Mouse (Mus musculus) heart, embryonic 14.5 days (tissue): ENCODE results near the gene Man2b1. TPM values are rescaled to one million over a fixed set of nuclear protein-coding genes. Genes with fewer than 3 reads are reported as not detected.

Source experiments
- ATAC-seq: fragments of 200-750 bp; cut with Nextera tagmentation; 2 replicates; pipeline ENCODE4 v1.8.0; 2017; ENCODE audit warnings: low read depth, moderate TSS enrichment; ENCODE audit not compliant: insufficient number of reproducible peaks, insufficient read depth, low FRiP score
- H3K27ac ChIP-seq, 2 experiments: fragments of 200-500 bp in 1 of 2; fragments of 300-500 bp in 1 of 2; sonication (generic) in 1 of 2; replicated peaks in 1 of 2; 2 replicates each; pipeline ENCODE4 v1.5.1; 2012 to 2014; ENCODE audit warnings: low read depth in 2 of 2, low read length in 2 of 2, control low read depth in 1 of 2, mild to moderate bottlenecking in 1 of 2, mixed read lengths in 1 of 2; ENCODE audit not compliant: control insufficient read depth in 1 of 2, insufficient read depth in 1 of 2
- H3K27me3 ChIP-seq: fragments of 300-500 bp; sonication (generic); 2 replicates; pipeline ENCODE4 v1.6.1; 2014; ENCODE audit warnings: mild to moderate bottlenecking, low read length, control low read depth; ENCODE audit not compliant: control insufficient read depth, insufficient read depth
- H3K36me3 ChIP-seq: fragments of 300-500 bp; sonication (generic); 2 replicates; pipeline ENCODE4 v1.6.1; 2014; ENCODE audit warnings: mild to moderate bottlenecking, control low read depth, low read length, mixed read lengths; ENCODE audit not compliant: control insufficient read depth, insufficient read depth
- H3K4me1 ChIP-seq, 2 experiments: fragments of 200-500 bp in 1 of 2; fragments of 300-500 bp in 1 of 2; sonication (generic) in 1 of 2; 2 replicates each; pipeline ENCODE4 v1.6.1; 2012 to 2014; ENCODE audit warnings: low read length in 2 of 2, control low read depth in 1 of 2, mixed read lengths in 1 of 2; ENCODE audit not compliant: control insufficient read depth in 2 of 2, insufficient read depth in 2 of 2
- H3K4me2 ChIP-seq: fragments of 300-500 bp; sonication (generic); 2 replicates; pipeline ENCODE4 v1.6.1; 2014; ENCODE audit warnings: mild to moderate bottlenecking, low read length
- H3K4me3 ChIP-seq, 2 experiments: fragments of 200-500 bp in 1 of 2; fragments of 300-500 bp in 1 of 2; sonication (generic) in 1 of 2; 2 replicates each; pipeline ENCODE4 v1.5.1; 2012 to 2014; ENCODE audit warnings: low read length in 2 of 2, mild to moderate bottlenecking in 2 of 2, control low read depth in 1 of 2, low read depth in 1 of 2, moderate library complexity in 1 of 2; ENCODE audit not compliant: control insufficient read depth in 1 of 2, insufficient read depth in 1 of 2
- H3K9ac ChIP-seq: fragments of 300-500 bp; sonication (generic); 2 replicates; pipeline ENCODE4 v1.6.1; 2014; ENCODE audit warnings: mild to moderate bottlenecking, low read length
- H3K9me3 ChIP-seq: fragments of 300-500 bp; sonication (generic); 2 replicates; pipeline ENCODE4 v1.6.1; 2016; ENCODE audit warnings: low read length, control low read depth; ENCODE audit not compliant: control insufficient read depth
- WGBS: fragments of 180-500 bp; shearing (Covaris S2); extraction: QIAGEN DNeasy Blood & Tissue Kit; methylation state at CpG from one replicate; pipeline ENCODE4 v1.1.7; 2014; 5-methylcytosine and 5-hydroxymethylcytosine counted together
- polyA plus RNA-seq: library from polyadenylated mRNA; unstranded; fragments of >200 nt; fragmentation: Nextera tagmentation; extraction: Ambion mirVana; gene quantifications from 2 replicates; pipeline ENCODE4 v1.2.1, GENCODE M21; 2014

The Man2b1 gene
- polyA plus RNA-seq, 1 experiment from 2014 or later: 35.7 TPM

DNA sequence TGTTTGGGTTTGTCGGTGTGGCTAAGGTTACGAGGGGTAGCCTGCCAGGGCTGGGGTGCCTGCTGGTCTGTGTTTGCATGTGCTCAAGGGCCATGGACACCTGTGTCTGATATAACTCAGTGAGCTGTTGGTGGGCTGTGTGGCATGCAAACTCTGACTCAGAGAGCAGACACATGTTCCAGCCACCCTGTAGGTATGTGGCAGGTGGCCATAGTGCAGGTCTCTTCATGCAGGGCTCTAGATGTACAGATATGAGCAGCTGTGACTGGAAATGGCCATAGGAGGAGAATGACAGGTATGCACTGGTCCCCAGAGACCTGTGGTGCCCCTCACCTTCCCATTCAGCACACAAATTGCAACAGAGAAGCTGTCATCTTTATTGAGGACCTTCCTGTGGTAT lies 15.9 kb upstream of the Man2b1 start:
- no peak overlapping the region for H3K27ac ChIP-seq
- H3K9ac ChIP-seq: no peak overlapping the region
- H3K36me3 ChIP-seq: peaks cover 21% of the 10 kb centered on the region
- peaks cover under 1 to 2% of the 10 kb centered on the region in 2 experiments; a peak in 3 of 4 replicates for H3K4me1 ChIP-seq
- no peak overlapping the region for H3K4me3 ChIP-seq
- no peak overlapping the region for H3K4me2 ChIP-seq
- no peak for ATAC-seq
- no peaks in the 10 kb centered on the region for H3K9me3 ChIP-seq
- no peaks in the 10 kb centered on the region for H3K27me3 ChIP-seq
- WGBS: 94% methylated on average over 2 of the region's 2 CpGs

DNA sequence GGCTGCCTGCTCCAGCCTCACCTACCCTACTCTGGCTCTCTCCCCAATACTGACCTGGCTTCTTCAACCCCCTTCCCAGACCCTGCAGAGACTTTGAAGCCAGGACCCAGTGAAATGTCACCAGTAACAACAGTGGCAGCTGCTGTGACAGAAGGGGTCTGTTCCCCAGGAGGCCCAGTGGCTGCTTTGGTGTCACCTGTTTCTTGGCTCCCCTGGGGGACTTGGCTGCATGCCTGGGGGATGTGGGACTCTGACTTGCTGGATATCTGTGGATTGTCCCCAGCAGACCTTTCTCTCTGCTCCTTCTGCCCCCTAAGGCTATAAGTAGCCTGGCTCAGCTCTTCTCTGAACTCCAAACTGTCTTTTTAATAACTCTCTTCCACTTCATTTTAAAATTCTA lies 15.1 kb upstream of the Man2b1 start, which contains the start of gene Gm5741:
TSS of gene Gm5741 (minus strand) at position 1 of the 400 bp plus-strand sequence.
- Histone ChIP-seq H3K4me3 (no peak within 1 kb of the TSS), H3K4me2 (no peak within 1 kb of the TSS), H3K4me1 (peaks cover 5 to 8% of the 10 kb centered on the region in 2 experiments), H3K9ac (no peak within 1 kb of the TSS), H3K36me3 (peaks cover 16% of the 10 kb centered on the region), H3K27me3 (no peaks in the 10 kb centered on the region), H3K9me3 (no peaks in the 10 kb centered on the region), H3K27ac (no peak within 1 kb of the TSS)
- no peak for ATAC-seq

DNA sequence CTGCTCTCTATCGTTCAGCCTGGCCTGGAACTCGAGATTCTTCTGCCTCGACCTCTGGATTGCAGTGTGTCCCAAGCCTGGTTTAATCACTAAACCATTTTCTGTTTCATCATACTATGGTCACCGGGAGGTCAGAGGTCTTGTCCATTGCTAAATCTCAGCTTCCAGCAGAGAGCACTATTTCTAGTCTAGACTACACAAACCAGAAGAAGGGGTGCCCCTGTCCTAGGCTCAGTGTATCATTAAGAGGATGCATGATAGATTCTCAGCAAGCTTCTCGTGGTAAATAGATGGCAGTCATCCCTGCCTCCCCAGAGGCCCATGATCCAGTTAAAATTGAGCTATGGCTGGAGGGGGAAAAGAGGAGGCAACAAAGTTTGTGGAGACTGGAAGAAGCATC lies 12.0 kb upstream of the Man2b1 start:
- Histone ChIP-seq H3K4me1 (peaks cover 5 to 8% of the 10 kb centered on the region in 2 experiments), H3K9ac (0 out of 2 replicates have a peak overlapping the region, but pooled peaks have one; percentile 92), H3K36me3 (peaks cover 39% of the 10 kb centered on the region), H3K27me3 (no peaks in the 10 kb centered on the region), H3K27ac (peak overlapping the region; percentile 25 to 90; a peak in 3 of 4 replicates), H3K4me2 (peak overlapping the region; percentile 86), H3K9me3 (no peaks in the 10 kb centered on the region), H3K4me3 (peak overlapping the region in 1 of 2 experiments; percentile 95; a peak in 3 of 4 replicates)
- 84% methylated on average over 5 of the region's 5 CpGs for WGBS
- no peak for ATAC-seq

DNA sequence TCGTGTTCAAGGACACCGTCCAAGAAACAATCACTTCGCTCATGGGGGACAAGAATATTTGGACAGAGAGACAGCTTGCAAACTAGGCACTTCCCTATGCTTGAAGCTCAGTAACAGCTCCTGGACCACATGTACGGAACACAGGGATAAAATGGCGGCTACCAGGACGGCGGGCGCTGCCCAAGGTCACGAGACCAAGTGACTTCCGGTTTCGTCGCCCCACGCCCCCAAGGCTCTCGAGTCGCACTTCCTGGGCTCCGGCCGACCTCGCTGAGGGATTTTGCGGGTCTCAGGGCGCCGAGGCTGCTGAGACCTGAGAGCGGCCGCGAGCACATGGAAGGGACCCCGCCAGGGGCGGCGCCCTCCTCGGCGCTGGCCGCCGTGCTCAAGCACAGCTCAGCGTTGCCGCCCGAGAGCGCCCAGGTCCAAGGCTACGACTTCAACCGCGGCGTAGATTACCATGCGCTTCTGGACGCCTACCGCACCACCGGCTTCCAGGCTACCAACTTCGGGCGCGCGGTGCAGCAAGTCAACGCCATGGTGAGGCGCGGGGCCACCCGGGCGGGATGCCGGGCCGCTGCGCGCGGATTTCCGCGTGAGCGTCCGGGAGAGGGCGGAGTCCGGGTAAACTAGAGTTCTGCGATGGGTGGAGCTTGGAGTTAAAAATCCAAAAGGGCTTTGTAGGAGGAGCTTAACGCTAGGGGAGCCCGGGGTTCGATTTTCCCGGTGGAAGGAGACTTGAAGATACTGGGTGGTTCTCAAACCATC lies 11.4 kb upstream of the Man2b1 start, which contains the start of gene Dhps:
TSS of gene Dhps (plus strand) at position 244 of the 768 bp plus-strand sequence.
- Histone ChIP-seq H3K9ac (peak within 1 kb of the TSS; percentile 92), H3K4me3 (peak within 1 kb of the TSS; percentile 95), H3K4me1 (peaks cover 5 to 8% of the 10 kb centered on the region in 2 experiments), H3K4me2 (peak within 1 kb of the TSS; percentile 86), H3K36me3 (peaks cover 39% of the 10 kb centered on the region), H3K9me3 (no peaks in the 10 kb centered on the region), H3K27me3 (no peaks in the 10 kb centered on the region), H3K27ac (peak within 1 kb of the TSS; percentile 90 to 93)
- peak; percentile 82 for ATAC-seq
- under 1% methylated on average over 65 of the region's 68 CpGs for WGBS

DNA sequence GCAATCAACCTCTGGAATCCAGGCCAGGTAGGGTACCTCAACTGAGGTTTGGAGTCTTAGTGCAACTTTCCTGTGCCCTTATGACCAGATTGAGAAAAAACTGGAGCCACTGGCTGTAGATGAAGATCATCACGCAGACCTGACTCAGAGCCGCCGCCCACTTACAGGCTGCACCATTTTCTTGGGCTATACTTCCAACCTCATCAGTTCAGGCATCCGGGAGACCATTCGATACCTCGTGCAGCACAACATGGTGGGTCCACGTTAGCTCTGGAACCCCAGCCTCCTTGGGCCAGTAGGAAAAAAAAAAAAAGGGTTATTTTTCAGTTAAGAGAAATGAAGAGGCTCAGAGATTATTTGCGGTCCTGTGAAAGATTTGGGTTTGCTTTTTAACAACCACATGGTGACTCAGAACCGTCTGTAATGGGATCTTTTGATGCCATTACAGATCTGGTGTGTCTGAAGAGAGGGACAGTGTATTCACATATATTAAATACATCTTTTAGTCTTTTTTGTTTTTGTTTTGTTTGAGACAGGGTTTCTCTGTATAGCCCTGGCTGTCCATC lies 10.6 kb upstream of the Man2b1 start:
- no peaks in the 10 kb centered on the region for H3K27me3 ChIP-seq
- H3K36me3 ChIP-seq: peaks cover 39% of the 10 kb centered on the region
- peaks cover 5 to 8% of the 10 kb centered on the region in 2 experiments for H3K4me1 ChIP-seq
- peak overlapping the region; percentile 95 for H3K4me3 ChIP-seq
- peak overlapping the region; percentile 86 for H3K4me2 ChIP-seq
- no peak for ATAC-seq
- H3K9me3 ChIP-seq: no peaks in the 10 kb centered on the region
- peak overlapping the region; percentile 92 for H3K9ac ChIP-seq
- 31% methylated on average over 9 of the region's 9 CpGs for WGBS
- peak overlapping the region; percentile 36 to 90; a peak in 3 of 4 replicates for H3K27ac ChIP-seq

DNA sequence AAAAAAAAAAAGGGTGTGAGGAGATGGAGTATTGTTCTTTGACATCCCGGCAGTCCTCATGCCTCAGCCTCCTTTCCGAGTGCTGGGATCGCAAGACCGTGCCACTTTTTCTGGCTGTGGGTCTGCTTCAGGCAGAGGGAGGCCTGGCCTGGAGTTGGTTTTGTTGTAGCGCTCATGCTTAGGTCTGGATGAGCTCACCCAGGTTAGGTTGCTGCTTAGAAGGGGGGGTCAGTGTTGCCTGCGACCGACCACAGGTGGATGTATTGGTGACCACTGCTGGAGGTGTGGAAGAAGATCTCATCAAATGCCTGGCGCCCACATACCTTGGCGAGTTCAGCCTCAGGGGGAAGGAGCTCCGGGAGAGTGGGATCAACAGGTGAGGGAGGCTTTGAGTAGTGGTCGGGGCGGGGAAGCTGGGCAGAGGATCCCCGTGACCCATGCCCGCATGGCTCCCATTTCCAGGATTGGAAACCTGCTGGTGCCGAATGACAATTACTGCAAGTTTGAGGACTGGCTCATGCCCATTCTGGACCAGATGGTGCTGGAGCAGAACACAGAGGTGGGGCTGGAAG lies 9.9 kb upstream of the Man2b1 start:
- H3K9me3 ChIP-seq: no peaks in the 10 kb centered on the region
- no peak overlapping the region for H3K4me2 ChIP-seq
- H3K4me3 ChIP-seq: no peak overlapping the region
- H3K27ac ChIP-seq: no peak overlapping the region
- peaks cover 44% of the 10 kb centered on the region for H3K36me3 ChIP-seq
- 83% methylated on average over 15 of the region's 15 CpGs for WGBS
- no peak for ATAC-seq
- peaks cover 5 to 8% of the 10 kb centered on the region in 2 experiments for H3K4me1 ChIP-seq
- no peaks in the 10 kb centered on the region for H3K27me3 ChIP-seq
- no peak overlapping the region for H3K9ac ChIP-seq

DNA sequence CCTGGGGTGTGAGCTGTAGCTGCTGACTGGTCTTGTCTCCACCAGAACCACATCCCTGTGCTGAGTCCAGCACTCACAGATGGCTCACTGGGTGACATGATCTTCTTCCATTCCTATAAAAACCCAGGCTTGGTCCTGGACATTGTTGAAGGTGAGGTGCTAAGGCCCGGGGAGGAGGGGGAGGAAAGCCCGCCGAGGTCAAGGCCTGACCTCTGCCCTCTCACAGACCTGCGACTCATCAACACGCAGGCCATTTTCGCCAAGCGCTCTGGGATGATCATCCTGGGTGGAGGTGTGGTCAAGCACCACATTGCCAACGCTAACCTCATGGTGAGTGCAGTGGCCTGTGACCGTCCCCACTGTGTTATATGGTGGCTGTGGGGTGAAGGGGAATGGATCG lies 8.9 kb upstream of the Man2b1 start:
- 86% methylated on average over 10 of the region's 10 CpGs for WGBS
- ATAC-seq: no peak
- Histone ChIP-seq H3K27ac (no peak overlapping the region), H3K4me1 (peaks cover 5 to 15% of the 10 kb centered on the region in 2 experiments), H3K27me3 (no peaks in the 10 kb centered on the region), H3K9me3 (no peaks in the 10 kb centered on the region), H3K4me3 (no peak overlapping the region), H3K9ac (no peak overlapping the region), H3K4me2 (no peak overlapping the region), H3K36me3 (peaks cover 54% of the 10 kb centered on the region)
